Mouse (Mus musculus): ENCODE measurements around the gene Hpn.

Hpn gene

DNA sequence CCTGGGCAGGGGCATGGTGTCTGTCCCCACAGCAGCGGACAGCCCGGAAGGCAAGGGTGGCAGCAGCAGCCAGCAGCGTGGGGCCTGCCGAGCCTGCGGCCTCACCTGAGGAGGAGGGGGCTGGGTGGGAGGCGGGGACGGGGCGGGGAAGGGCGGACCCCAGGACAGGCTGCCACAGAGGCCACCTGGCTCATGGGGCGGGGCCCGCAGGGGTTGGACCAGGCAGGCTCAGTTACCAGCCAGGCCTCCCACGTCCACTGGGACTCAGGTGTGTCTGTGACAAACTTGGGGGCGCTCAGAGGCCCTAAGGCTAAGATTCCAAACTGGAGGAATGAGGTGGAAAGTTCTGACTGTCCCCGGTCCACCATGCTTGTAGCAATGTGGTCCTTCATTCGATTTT lies at the start of gene Hpn:
Gene Hpn, minus strand, starts transcription at position 109 of the 400 bp plus-strand sequence.
- no peak for DNase-seq (ENCODE audit: low read depth, low spot score)

DNA sequence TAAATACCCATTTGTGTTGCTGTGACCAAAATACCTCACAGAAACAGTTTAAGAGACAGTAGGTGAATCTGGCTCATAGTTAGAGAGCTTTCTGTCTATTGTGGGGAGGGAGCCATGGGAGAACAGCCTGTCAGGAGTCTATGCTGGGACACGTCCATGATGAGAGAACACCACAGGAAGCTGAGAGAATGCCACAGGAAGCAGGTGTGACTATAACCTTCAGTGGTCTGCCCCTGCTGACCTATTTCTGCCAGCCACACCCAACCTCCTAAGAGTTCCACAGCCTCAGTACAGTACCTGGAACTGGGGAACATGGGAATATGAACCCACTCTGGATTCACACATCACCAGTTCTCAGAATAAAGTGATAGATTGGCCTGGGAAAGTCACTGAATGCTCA lies 49.7 kb upstream of the Hpn start:
- no peak for DNase-seq (ENCODE audit: low read depth, low spot score)

DNA sequence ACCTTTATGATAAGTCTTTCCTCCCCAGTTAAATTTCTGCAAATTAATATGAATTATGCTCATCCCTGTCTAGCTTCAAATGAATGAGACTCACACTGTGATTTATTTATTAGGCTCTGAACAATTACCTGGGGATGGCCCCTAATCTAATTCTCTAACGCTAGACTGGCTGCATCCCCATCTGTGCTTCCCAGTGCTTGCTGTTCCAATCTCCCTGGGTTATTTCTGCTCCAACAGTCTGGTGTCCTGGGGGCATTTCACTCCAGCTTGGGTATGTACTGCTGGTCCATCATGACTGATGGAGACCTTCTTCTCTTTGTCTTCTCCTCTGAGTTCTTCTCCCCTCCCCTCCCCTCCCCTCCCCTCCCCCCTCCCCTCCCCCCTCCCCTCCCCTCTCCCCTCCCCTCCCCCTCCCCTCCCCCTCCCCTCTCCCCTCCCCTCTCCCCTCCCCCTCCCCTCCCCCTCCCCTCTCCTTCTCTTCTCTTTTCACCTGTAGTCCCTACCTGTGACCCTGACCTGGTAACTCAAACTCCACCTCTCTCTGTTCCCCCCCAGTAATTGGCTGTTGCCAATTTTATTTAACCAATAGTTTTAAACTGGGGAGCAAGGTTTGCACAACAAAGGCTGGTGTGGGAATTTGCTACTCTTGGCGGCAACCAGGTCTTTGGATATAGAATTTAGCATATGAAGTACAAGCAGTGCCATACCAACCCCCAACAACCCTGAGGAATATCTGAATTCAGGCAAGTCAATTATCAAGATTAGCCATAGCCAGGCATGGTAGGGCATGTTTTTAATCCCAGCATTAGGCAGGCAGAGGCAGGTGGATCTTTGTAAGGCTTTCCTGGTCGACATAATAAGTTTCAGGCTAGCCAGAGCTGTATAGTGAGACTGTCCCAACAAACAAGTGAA lies 48.8 kb upstream of the Hpn start:
- no peak for DNase-seq (ENCODE audit: low read depth, low spot score)

DNA sequence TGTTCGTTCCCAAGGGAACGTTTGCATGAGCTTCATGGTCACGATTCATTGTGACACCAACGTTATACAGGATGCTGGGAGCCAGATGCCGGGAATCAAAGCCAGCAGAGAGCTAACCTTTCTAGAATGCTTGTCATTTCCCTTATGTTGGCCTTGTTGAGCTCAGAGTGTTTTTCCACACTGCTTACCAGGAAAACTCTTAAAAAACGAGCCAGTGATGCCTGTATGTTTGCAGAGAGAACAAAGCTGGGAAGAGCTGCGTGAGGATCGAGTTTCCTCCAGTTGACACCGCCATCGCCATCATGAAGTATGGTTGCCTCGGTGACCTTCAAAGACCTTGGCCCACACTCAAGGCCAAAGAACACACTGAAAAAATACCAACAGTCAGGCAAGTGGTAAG lies 47.2 kb upstream of the Hpn start:
- no peak for DNase-seq (ENCODE audit: low read depth, low spot score)

DNA sequence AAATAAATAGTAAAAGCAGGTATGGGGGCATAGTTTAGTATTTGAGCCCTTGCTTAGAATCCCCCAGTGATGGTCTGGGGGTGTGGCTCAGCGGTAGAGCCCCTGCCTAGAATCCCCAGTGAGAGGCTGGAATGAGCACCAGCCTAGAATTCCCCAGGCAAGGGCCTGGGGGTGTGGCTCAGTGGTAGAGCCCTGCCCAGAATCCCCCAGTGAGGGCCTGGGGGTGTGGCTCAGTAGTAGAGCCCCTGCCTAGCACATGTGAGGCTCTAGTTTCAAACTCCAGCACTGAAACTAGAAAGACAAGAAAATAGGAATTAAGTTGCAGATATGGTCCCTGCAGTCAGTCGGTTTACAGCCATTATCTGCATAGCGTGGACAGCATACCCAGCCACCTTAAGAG lies 46.7 kb upstream of the Hpn start:
- no peak for DNase-seq (ENCODE audit: low read depth, low spot score)

DNA sequence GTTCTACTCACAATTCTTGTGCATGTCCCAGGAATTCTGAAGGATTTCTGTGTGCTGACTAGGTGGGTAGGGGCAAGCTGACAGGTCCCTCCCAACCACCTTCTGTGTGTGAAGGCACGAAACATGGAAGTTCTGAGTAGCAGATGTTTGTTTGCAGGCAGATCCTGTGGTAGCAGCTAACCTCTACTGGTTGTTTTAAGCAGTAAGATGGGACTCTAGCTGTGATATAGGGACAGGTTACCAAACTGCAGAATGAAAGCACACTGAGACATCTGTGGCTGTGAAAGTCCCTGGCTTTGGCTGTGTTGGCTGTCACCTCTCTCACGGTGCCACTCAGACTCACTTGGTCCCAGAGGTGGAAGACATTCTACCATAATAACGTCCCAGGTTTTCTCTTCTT lies 46.2 kb upstream of the Hpn start:
- no peak for DNase-seq (ENCODE audit: low read depth, low spot score)

DNA sequence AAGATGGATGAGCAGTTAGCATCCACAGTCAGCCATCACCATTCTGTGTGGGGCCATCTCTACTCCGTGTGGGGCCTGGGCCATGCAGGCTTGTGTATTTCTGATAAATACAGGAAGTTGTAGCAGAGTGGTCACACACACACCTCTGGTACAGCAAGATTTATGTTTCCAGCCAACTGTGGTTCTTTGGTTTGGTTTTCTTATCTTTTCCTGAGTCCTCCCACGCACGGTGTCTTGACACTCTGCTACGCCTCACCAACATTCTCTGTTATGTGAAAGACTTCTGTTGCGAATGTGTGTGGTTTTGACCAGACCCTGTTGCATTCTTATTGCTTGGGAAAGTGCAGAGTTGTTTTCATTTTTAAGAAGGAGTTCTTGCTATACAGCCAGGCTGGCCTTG lies 45.7 kb upstream of the Hpn start:
- no peak for DNase-seq (ENCODE audit: low read depth, low spot score)

DNA sequence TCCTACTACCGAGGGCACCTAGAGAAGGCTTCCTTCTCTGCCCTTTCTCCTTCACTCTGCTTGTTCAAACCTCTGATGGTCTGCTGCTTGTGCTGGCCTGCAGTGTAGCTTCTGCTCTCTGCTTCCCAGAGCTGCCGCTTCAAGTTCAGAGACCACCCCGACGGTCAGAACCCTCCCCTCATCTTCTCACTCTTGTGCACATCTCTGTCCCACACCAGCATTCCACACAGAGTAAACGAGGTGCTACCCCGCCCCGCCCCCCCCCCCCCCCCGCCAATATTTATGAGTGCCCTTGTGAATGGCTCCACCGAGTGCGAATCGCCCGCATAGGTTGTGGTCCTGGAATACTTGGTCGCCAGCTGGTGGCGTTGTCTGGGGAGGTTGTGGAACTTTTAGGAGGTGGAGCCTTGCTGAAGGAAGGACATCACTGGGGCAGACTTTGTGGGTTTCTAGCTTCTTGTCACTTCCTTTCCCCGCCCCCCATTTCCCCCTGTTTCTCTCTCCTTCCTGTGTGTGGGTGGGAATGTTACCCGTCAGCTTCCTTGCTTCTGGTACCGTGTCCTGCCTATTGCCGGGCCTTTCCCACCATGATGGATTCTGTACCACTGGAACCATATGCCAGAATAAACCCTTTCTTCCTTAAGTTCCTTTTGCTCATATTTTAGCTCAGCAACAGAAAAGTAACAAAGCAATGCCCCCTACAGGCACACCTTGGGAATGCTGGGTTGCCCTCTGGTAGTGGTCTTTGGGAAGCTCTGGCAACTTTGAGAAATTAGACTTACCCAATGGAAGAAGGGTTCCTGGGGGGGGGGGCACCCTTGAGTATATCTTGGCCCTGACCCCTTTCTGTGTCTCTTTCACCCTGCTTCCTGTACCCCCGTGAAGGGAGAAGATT lies 41.2 kb upstream of the Hpn start:
- no peak for DNase-seq (ENCODE audit: low read depth, low spot score)

DNA sequence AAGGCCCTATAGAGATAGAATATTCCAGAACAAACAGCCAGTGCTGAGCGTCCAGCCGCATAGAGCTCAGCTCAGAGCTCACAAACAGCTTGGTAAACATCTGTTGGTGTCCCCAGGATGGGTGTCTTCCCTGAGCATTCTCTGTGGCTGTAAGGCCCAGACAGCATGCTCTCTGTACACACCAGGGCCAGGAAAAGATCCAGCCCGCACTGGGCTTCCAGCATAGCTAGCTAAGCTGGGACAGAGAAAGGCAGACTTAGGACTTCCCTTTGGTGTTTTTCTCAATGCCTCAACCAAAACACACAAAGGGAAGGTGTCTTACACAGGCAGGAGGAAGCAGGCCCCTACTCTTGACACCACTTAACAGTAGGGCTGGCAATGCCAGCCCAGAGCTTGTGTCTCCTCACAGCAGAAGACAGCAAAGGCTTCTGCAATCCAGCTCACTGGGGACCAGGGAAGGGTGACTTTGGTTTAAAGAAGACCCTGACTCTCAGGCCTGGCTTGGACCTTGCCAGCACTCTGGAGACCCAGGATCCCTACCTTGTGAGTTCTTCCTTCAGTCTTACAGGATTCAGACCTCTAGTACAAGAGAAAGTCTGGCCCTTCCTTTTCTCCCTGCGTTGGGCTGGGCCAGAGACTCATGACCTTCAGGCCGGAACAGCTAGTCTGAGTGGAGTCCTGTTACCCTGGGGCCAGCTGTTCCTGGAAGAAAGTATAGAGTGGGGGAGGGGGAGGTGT lies 40.4 kb upstream of the Hpn start, which contains the start of gene Gramd1a:
Gene Gramd1a, minus strand, starts transcription at position 601 of the 738 bp plus-strand sequence.
- no peak for DNase-seq (ENCODE audit: low read depth, low spot score)

DNA sequence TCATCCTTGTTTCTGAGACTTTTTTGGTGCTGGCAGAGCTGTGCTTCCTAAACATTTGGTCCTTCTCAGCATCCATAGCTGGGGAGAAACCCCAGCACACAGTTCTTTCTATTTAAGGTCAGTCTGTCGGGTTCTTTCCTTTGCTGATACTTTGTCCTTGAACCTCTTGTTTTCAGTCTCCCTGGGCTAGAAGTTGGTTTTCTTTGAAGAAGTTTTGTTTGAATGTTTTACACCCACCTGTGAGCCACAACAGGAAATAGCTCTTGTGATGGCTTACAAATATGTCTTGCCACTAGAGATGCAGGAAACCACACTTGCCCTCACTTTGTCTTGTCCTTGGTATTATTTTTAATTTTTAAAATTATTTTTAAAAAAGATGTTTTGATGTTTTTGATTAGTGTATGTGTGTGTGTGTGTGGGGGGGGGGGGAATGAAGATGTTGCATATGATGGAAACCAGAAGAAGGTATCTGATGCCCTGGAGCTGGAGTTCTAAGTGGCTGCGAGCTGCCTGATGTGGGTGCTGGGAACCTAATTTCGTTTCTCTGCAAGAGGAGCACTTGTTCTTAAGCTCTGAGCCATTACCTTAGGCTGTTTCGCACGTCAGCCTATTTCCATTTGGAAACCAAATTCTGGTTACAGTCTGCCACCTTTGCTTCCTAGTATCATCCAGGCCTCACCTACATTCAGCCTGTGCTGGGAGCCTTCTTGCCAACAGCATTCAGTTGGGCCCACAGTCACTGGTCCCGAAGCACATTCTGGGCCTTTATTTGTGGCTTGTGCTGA lies 38.6 kb upstream of the Hpn start:
- no peak for DNase-seq (ENCODE audit: low read depth, low spot score)

DNA sequence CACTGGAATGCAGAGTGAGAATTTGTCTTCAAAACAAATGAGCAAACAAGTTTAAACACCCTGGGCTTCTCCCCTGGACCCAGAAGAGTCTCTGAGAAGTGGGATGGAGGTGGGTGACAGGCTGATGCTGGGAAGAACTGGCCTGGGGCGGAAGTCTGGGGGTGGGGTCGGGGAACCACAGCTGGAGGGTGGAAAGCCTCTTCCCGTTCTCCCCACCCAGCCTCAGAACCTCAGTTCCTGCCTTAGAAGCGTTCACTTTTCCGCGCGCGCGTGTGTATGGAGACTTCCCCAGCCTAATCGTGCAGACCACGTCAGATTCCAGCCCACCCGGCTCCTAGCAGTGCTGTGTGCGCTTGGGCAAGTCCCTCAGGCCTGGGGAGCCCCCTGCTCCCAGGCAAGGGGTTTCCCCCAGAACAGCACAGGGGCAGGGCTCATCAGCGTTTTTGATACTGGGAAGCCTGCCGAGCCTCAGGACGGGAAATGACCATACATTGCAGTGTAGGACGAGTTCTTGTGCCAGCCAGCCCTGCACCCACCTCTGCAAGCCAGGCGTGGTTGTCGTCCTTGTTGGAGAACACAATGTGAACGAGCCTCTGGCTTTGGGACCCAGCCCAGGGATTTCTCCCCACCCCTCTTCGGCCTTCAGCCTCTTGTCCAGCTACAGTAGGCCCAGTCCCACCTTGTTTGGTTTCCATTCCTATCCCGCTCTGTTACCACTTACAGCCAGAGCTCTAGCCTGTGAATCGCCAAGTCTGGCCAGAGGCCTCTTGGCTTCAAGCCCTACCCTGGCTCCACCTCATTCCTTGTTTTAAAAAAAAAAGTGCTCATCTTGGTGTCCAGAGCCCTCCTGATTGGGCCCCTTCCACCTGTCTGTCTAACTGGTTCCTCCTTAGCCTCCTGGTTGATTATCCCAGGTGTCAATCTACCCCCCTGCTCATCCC lies 36.5 kb upstream of the Hpn start:
- no peak for DNase-seq (ENCODE audit: low read depth, low spot score)

DNA sequence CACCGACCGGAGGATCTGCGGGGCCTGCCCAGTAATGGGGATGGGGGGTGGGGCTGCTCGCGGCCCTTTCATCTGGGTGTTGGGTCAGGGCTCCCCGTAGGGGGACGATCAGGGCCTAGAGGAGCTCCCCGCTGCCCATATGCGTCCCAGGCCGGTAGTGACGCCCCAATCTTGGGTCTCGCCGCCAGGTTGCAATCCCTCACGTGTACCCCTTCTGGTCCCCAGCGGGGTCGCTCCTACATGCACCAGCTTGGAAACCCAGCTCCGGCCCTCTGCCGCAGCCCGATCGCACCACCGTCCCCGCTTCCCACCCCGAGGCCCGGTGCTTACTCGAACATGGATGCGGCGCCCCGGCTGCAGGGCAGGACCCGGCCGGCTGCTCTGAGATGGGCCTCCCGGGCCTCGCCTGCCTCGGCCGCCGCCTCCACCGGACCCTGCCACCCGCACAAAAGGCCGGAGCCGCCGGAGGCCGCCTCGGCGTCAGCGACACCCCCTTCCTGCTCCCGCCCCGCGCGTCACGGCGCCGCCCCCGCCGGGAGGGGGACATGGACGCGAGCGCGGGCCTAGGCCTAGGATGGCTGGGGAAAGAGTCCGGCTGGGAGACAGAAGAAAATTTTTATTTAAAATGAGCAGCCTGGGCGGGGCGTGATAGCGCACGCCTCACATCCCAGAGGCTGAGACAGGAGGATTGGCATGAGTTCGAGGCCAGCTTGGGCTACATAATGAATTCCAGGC lies 35.6 kb upstream of the Hpn start:
- peak; percentile 79 for DNase-seq (ENCODE audit: low read depth, low spot score)

DNA sequence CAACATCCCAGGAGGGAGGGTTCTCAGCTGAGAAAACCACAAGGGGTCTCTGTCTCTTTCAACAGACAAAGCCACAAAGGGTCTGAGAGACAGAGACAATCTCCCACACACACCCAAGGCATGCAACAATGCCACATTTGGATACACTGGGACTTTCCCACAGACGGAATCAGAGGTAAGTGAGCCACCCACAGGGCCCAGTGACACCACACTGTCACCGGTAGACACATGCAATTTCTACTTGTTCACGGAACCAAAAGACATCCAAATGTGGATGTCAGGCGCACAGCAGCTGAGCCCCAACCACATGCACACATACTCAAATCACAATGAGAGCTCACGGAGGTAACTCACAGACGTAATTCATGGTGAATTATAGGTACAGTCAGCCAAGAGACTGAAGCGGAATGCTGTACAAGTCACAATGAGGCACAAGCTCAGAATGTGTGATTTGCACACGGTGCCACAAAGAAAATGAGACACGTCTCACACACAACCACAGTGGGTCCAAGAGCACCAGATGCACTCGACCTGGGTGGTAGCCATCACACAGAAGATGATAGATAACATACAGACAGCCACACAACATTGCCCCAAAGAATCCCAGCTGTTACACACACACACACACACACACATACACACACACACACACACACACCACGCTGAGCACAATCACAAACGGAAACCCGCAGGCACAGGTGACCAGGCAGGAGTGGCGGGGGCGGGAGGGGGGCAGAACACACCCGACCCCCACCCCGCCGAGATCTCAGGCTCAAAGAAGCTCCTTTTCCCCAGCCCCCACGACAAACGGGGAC lies 34.9 kb upstream of the Hpn start:
- DNase-seq (ENCODE audit: low read depth, low spot score) = no peak

DNA sequence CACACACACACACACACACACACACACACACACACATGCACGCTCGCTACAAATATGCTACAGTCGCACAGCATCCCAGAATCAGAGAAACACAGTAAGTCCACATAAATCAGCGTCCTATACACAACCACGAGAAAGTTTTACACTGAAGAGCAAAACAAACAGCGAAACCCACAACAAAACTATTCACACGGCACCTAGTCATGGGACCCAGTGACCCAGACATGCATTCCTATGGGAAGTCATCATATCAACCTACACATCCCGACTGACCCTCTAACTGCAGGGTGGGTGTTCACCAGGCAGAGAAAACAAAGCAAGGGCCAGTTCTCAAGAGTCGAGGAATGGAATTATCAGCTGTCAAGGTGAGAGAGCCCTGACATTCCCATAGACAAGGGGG lies 34.2 kb upstream of the Hpn start:
- DNase-seq (ENCODE audit: low read depth, low spot score) = no peak

DNA sequence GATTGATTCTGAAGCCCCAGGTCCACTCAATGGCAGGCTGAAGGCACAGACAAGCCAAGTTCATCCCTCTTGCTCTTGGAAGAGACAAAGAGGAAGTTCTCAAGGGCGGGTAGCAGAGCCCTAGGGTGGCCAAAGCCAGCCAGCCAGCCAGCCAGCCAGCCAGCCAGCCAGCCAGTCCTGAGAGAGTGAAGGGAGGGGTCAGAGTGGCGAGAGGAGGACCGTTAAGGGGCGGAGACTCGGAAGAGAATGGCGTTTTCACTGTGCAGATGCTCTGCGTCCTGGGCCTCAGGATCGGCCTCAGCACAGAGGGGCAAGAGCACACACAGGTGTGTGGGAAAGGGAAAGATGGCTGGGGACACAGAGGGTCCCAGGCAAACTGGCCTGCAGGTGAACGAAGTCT lies 33.7 kb upstream of the Hpn start:
- no peak for DNase-seq (ENCODE audit: low read depth, low spot score)

DNA sequence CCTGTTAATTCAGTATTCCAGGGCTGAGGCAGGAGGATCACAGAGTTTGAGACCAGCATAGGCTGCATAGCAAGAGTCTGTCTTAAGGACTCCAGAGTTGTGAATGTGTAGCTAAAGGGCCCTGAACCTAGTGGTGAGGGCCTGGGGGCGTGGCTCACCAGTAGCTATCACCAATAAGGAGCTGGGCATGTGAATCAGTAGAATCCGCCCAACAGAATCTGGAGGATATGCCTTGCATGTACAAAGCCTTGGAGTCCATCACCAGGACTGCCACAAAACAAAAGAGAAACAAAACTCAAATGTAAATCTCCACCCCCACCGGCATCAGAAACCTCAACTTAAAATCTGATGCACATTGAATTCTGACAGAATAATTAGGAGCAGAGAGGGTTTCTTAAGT lies 33.0 kb upstream of the Hpn start:
- DNase-seq (ENCODE audit: low read depth, low spot score) = no peak

DNA sequence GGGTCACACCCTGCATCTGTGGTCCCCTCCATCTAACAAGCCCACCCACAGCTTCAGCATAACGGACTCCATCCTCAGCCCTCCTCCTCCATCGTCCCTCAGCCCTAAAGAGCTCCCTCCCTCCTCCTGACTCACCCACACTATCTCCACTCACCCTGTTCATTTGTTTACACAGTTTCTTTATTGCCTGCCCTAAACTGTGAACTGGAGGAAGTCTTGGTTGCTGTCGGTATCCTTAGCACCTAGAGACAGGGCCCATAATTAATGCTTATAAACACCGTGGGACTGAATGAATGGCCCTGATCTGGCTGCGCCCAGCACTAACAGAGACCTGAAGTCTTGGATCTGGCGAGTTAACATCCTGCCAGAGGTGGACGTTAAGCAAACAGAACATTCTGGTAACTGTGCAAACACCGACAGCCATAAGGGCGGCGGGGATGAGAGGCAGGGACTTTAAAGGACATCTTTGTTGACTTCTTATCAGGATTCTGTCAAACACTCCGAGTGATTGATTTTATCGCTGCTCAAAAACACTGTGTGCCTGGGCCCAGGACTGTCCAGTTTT lies 30.6 kb upstream of the Hpn start:
- no peak for DNase-seq (ENCODE audit: low read depth, low spot score)

DNA sequence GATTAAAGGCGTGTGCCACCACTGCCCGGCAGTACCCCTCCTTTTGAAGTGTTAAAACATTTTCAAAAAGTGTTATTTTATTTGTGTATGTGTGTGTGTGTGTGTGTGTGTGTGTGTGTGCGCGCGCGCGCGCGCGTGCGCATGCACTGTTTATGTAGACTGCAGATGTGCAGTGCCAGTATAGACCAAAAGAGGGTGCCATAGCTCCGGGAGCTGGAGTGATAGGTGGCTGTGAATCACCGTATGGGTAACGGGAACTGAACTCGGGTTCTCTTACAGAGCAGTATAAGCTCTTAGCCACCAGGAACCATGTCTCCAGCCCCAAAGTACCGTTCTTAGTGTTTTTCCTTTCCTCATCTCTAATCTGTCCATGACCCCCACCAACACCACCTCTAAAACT lies 29.8 kb upstream of the Hpn start:
- no peak for DNase-seq (ENCODE audit: low read depth, low spot score)
